Mouse (Mus musculus) bone marrow macrophage, adult 2 months (primary cell): Measurements from ENCODE around the gene Kansl2. TPM values are rescaled to one million over a fixed set of nuclear protein-coding genes. Genes with fewer than 3 reads are reported as not detected.

Experiments
- H3K27ac ChIP-seq: 2 replicates; pipeline ENCODE4 v1.5.1; 2012; ENCODE audit warnings: low read depth, low read length; ENCODE audit not compliant: insufficient read depth
- H3K4me1 ChIP-seq: 2 replicates; pipeline ENCODE4 v1.6.1; 2012; ENCODE audit warnings: low read length; ENCODE audit not compliant: control insufficient read depth, insufficient read depth
- H3K4me3 ChIP-seq: 2 replicates; pipeline ENCODE4 v1.5.1; 2012; ENCODE audit warnings: mild to moderate bottlenecking, low read length, moderate library complexity; ENCODE audit not compliant: insufficient read depth
- CTCF ChIP-seq: IDR thresholded peaks from 2 replicates; pipeline ENCODE4 v1.5.1; 2012; ENCODE audit warnings: low read depth, mild to moderate bottlenecking, low read length, moderate library complexity
- POLR2A ChIP-seq: IDR thresholded peaks from 2 replicates; pipeline ENCODE4 v1.6.1; 2012; ENCODE audit warnings: mild to moderate bottlenecking, low read depth, low read length, borderline replicate concordance
- polyA plus RNA-seq: library from polyadenylated mRNA; stranded (reverse); fragments of >200 nt; gene quantifications from 2 replicates; pipeline ENCODE4 v1.2.4, GENCODE M21; 2012; ENCODE audit not compliant: missing spikeins, insufficient read depth, insufficient read length

The Kansl2 gene
- polyA plus RNA-seq, 1 experiment, result 62.4 TPM

GRCm38 (mm10) chr15:98503317-98503716 is 30.7 kb downstream of the Kansl2 start:
- TF ChIP-seq CTCF (no peak), POLR2A (no peak)
- peaks cover 15% of the 10 kb centered on the region for H3K4me1 ChIP-seq
- H3K27ac ChIP-seq, result no peak overlapping the region
- H3K4me3 ChIP-seq, result no peak overlapping the region

GRCm38 (mm10) chr15:98497631-98498030 is 36.4 kb downstream of the Kansl2 start:
- no peak overlapping the region for H3K4me3 ChIP-seq
- H3K27ac ChIP-seq, result no peak overlapping the region
- TF ChIP-seq POLR2A (no peak), CTCF (no peak)
- H3K4me1 ChIP-seq, result no peaks in the 10 kb centered on the region

DNA sequence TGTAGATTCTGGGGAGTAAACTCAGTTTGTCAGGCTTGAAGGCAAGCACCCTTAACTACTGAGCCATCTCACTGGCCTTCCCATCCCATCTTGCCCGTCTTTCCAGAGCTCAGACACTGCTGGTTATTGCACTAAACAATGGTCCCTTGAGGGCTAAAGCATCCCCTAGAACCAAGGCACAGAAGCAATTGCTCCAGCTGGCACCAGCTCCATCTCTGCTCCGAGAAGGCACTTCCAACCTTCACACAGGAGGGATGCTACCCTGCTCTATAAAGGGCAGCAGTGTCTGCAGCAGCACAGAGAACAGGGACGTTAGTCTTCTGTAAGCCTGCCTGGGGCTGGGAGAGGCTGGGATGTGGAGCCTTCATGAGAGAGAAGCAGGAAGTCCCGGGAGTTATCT is 42.0 kb downstream of the Kansl2 start, which contains the start of gene Olfr279:
TSS of gene Olfr279 (plus strand) at position 301 of the 400 bp plus-strand sequence.
- no peak within 1 kb of the TSS for H3K27ac ChIP-seq
- TF ChIP-seq POLR2A (no peak), CTCF (no peak)
- H3K4me1 ChIP-seq, result no peaks in the 10 kb centered on the region
- H3K4me3 ChIP-seq, result no peak within 1 kb of the TSS

- Histone ChIP-seq H3K4me3 (no peak overlapping the region), H3K27ac (no peak overlapping the region), H3K4me1 (no peaks in the 10 kb centered on the region)
- TF ChIP-seq CTCF, result no peak
- TF ChIP-seq POLR2A, result no peak
Measured at GRCm38 (mm10) chr15:98491332-98491731, 42.7 kb downstream of the Kansl2 start.

- Histone ChIP-seq H3K27ac (no peak overlapping the region), H3K4me3 (no peak overlapping the region), H3K4me1 (peaks cover 14% of the 10 kb centered on the region)
- TF ChIP-seq CTCF, result no peak
- no peak for TF ChIP-seq POLR2A
Measured at GRCm38 (mm10) chr15:98486433-98487021, 47.5 kb downstream of the Kansl2 start.

GRCm38 (mm10) chr15:98483907-98484886 is 49.9 kb downstream of the Kansl2 start:
- peaks cover 14% of the 10 kb centered on the region for H3K4me1 ChIP-seq
- H3K4me3 ChIP-seq, result peak overlapping the region; percentile 5; the same call in 1 of the 2 replicates
- H3K27ac ChIP-seq, result peak overlapping the region; percentile 94
- TF ChIP-seq CTCF (no peak), POLR2A (no peak)

GRCm38 (mm10) chr15:98482701-98483100 is 51.4 kb downstream of the Kansl2 start, which contains the start of gene Lalba:
TSS of gene Lalba (minus strand) at chr15:98482721.
- TF ChIP-seq CTCF, result no peak
- TF ChIP-seq POLR2A, result no peak
- Histone ChIP-seq H3K4me3 (no peak within 1 kb of the TSS), H3K27ac (peak within 1 kb of the TSS; percentile 94), H3K4me1 (peaks cover 14% of the 10 kb centered on the region)

DNA sequence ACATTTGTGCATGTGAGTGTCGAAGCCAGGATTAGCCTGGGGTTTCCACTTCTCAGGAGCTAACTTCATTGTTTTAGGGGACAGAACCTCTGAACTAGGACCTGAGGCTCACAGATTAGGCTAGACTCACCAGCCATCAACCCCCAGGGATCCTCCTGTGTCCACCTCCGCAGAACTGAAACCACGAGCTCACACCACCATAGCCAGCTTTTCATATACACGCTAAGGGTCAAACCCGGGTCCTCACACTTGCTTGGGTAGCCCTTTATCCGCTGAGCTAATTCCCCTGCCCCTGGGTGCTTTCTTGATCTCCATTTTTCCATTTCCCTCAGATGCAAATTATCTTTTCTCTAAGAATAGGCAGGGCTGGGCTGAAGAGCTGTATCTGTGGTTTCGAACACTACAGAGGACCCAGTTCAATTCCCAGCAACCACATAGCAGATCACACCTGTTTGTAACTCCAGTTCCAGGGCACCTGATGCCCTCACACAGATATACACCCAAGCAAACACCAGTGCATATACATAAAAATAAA is 54.4 kb downstream of the Kansl2 start:
- TF ChIP-seq POLR2A (no peak), CTCF (no peak)
- Histone ChIP-seq H3K27ac (no peak overlapping the region), H3K4me1 (peaks cover 11% of the 10 kb centered on the region), H3K4me3 (no peak overlapping the region)

GRCm38 (mm10) chr15:98476281-98476680 is 57.8 kb downstream of the Kansl2 start:
- TF ChIP-seq CTCF (no peak), POLR2A (no peak)
- Histone ChIP-seq H3K4me1 (no peaks in the 10 kb centered on the region), H3K27ac (no peak overlapping the region), H3K4me3 (no peak overlapping the region)
